Mouse (Mus musculus) kidney, adult 2 months (tissue): ENCODE data around the gene Ccdc47. TPM values are rescaled to one million over a fixed set of nuclear protein-coding genes. Genes with fewer than 3 reads are reported as not detected.

Experiments
- DNase-seq: peaks from one replicate; pipeline ENCODE4 v3.0.0; 2021
- H3K27ac ChIP-seq: fragments of 200-500 bp; 2 replicates; pipeline ENCODE4 v1.5.1; 2012; ENCODE audit warnings: low read depth, low read length, control low read depth, inconsistent platforms; ENCODE audit not compliant: insufficient read depth
- H3K27me3 ChIP-seq: fragments of 200-500 bp; replicated peaks from 2 replicates; pipeline ENCODE4 v1.6.1; 2012; ENCODE audit warnings: mild to moderate bottlenecking, moderate library complexity, low read length, inconsistent platforms; ENCODE audit not compliant: control insufficient read depth, insufficient read depth
- H3K36me3 ChIP-seq: fragments of 200-500 bp; 2 replicates; pipeline ENCODE4 v1.6.1; 2012; ENCODE audit warnings: mild to moderate bottlenecking, moderate library complexity, low read length, inconsistent platforms; ENCODE audit not compliant: control insufficient read depth, insufficient read depth
- H3K4me1 ChIP-seq: fragments of 200-500 bp; 2 replicates; pipeline ENCODE4 v1.6.1; 2011; ENCODE audit warnings: low read length; ENCODE audit not compliant: control insufficient read depth, insufficient read depth
- H3K4me3 ChIP-seq: fragments of 200-500 bp; 2 replicates; pipeline ENCODE4 v1.5.1; 2011; ENCODE audit warnings: mild to moderate bottlenecking, low read depth, low read length, control low read depth; ENCODE audit not compliant: insufficient read depth
- CTCF ChIP-seq: fragments of 200-500 bp; conservative IDR thresholded peaks from 2 replicates; pipeline ENCODE4 v1.5.1; 2011; ENCODE audit warnings: low read depth, mild to moderate bottlenecking, control low read depth, low read length, moderate library complexity, mixed read lengths; ENCODE audit not compliant: insufficient read depth, insufficient read length
- POLR2A ChIP-seq: fragments of 200-500 bp; IDR thresholded peaks from one replicate; pipeline ENCODE4 v1.6.1; 2011; ENCODE audit warnings: low read depth, low read length, control low read depth
- WGBS: fragments of 180-500 bp; shearing (Covaris S2); methylation state at CpG from one replicate; pipeline ENCODE4 v1.1.7; 2018; 5-methylcytosine and 5-hydroxymethylcytosine counted together
- polyA plus RNA-seq: library from polyadenylated mRNA; depleted of rRNA; stranded (reverse); fragments of >200 nt; gene quantifications from 2 replicates; pipeline ENCODE4 v1.2.3, GENCODE M21; 2012

Gene Ccdc47
- polyA plus RNA-seq, 1 experiment = 20.6 TPM

- H3K27ac ChIP-seq = no peak overlapping the region
- H3K36me3 ChIP-seq = no peaks in the 10 kb centered on the region
- peaks cover 5% of the 10 kb centered on the region; the same call in 1 of the 2 replicates for H3K4me1 ChIP-seq
- H3K27me3 ChIP-seq = no peaks in the 10 kb centered on the region
- no peak for TF ChIP-seq POLR2A
- DNase-seq = no peak
- 96% methylated on average over 3 of the region's 3 CpGs for WGBS
- H3K4me3 ChIP-seq = no peak overlapping the region
Observed at GRCm38 (mm10) chr11:106191716-106192115, 24.4 kb downstream of the Ccdc47 start.

DNA sequence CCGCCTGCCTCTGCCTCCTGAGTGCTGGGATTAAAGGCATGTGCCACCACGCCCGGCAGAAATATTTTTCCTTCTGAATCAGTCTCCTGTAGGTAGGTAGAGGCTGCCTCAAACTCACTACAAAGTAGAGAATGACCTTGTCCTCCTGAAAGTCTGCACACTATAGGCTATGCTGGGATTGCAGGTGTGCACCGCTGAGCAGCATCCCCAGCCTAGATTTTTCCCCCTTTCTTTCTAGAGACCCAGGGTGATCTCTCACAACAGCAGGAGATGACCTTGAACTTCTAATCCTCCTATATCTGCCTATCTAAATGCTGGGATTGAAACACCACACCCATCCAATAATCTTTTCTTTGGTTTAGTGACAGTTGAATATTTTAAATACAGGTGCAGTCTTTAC, 28.8 kb downstream of the Ccdc47 start:
- peaks cover 3% of the 10 kb centered on the region; the same call in 1 of the 2 replicates for H3K36me3 ChIP-seq
- no peak overlapping the region for H3K4me3 ChIP-seq
- WGBS = 96% methylated on average over 4 of the region's 4 CpGs
- H3K4me1 ChIP-seq = peaks cover 2% of the 10 kb centered on the region; the same call in 1 of the 2 replicates
- no peaks in the 10 kb centered on the region for H3K27me3 ChIP-seq
- TF ChIP-seq POLR2A (no peak), CTCF (no peak)
- no peak overlapping the region for H3K27ac ChIP-seq
- no peak for DNase-seq

DNA sequence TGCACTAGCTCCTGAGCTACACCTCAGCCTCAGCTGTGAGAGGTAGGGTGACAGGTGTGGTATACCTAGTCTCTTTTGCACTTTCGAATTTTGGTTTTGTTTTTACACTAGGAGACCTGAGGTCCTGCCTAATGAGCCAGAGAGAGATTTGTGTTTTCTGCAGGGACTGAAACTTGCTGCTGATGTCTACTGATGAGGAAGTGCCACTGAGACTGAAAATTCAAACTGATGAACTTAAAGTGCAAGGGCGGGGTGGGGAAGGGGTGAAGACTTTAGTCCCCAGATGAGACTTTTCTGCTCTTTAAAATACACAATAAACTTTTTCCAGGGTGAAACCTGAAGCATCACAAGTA, 35.7 kb downstream of the Ccdc47 start:
- Histone ChIP-seq H3K4me3 (no peak overlapping the region), H3K4me1 (no peaks in the 10 kb centered on the region), H3K27ac (no peak overlapping the region), H3K36me3 (peaks cover 3% of the 10 kb centered on the region; the same call in 1 of the 2 replicates), H3K27me3 (no peaks in the 10 kb centered on the region)
- TF ChIP-seq POLR2A (no peak), CTCF (no peak)
- DNase-seq = no peak
- 83% methylated on average over 2 of the region's 2 CpGs for WGBS

DNA sequence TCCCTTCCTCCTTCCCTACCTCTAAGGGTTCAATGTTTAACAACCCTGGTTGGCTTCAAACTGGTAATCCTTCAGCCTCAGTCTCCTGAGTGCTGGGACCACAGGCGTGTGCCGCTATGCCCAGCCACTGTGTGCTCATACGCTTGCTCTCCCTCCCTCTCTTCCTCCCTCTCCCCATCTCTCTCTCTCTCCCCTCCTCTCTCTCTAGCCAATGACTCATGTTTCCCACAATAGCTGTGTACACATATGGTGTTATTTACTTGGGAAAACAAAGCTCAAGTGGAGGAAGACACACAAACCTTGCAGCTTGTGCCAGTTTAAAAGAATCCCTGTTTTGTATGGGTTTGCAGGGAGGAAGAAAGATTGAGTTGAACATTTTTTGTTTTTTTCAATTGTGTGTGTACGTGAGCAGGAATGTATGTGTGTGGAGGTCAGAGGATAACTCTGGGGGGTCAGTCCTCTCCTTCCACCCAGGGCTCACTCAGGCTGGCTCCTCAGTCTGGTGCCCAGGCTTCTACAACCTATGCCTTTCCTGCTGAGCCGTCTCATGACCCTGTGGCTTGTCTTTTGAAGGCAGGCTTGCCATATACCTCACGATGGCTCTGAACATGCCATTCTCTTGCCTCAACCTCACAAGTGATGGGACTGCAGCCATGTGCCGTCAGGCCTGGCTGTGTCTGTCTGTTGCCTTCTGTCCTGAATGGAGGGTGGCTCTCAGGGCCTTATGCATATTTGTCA, 36.3 kb downstream of the Ccdc47 start:
- Histone ChIP-seq H3K4me1 (no peaks in the 10 kb centered on the region), H3K36me3 (peaks cover 3% of the 10 kb centered on the region; the same call in 1 of the 2 replicates), H3K27me3 (no peaks in the 10 kb centered on the region), H3K4me3 (no peak overlapping the region), H3K27ac (no peak overlapping the region)
- TF ChIP-seq POLR2A (no peak), CTCF (no peak)
- DNase-seq = no peak
- WGBS = 87% methylated on average over 7 of the region's 7 CpGs

- Histone ChIP-seq H3K4me3 (no peak overlapping the region), H3K36me3 (no peaks in the 10 kb centered on the region), H3K27me3 (no peaks in the 10 kb centered on the region), H3K4me1 (no peaks in the 10 kb centered on the region), H3K27ac (no peak overlapping the region)
- DNase-seq = no peak
- 59% methylated on average over 5 of the region's 5 CpGs for WGBS
- TF ChIP-seq CTCF = no peak
- no peak for TF ChIP-seq POLR2A
Observed at GRCm38 (mm10) chr11:106178036-106178782, 37.9 kb downstream of the Ccdc47 start.

DNA sequence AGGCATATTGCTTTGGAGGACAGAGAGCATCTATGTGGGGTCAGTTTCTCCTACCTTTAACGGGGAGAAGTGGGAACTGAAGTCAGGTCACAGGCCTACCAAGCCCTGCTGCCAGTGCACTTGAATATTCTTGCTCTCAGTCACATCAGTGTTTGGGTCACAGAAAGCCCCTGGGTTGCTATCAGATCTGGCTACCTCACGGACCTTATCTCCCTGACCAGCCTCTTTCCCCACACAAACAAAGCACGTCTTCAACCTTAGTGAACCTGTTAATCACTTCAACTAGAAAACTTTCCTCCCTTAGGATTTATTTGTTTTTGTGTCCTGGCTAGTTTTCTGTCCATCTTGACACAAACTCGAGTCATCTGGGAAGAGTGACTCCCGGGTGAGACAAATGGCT, 39.8 kb downstream of the Ccdc47 start:
- H3K27ac ChIP-seq = no peak overlapping the region
- WGBS = 88% methylated on average over 5 of the region's 5 CpGs

GRCm38 (mm10) chr11:106175081-106175480, 41.1 kb downstream of the Ccdc47 start:
- Histone ChIP-seq H3K27me3 (no peaks in the 10 kb centered on the region), H3K4me3 (no peak overlapping the region), H3K4me1 (no peaks in the 10 kb centered on the region), H3K27ac (no peak overlapping the region), H3K36me3 (no peaks in the 10 kb centered on the region)
- WGBS = 41% methylated on average over 3 of the region's 3 CpGs
- DNase-seq = no peak
- TF ChIP-seq CTCF (no peak), POLR2A (no peak)

More for the DNA sequence above, 39.8 kb downstream of the Ccdc47 start:
- no peak for TF ChIP-seq CTCF
- H3K27me3 ChIP-seq = no peaks in the 10 kb centered on the region
- no peak for DNase-seq
- no peaks in the 10 kb centered on the region for H3K4me1 ChIP-seq
- no peak overlapping the region for H3K4me3 ChIP-seq
- H3K36me3 ChIP-seq = no peaks in the 10 kb centered on the region
